Mouse (Mus musculus) embryonic facial prominence, embryonic 13.5 days (tissue): ENCODE results near the gene Gm21865. TPM values are rescaled to one million over a fixed set of nuclear protein-coding genes. Genes with fewer than 3 reads are reported as not detected.
"Not testable (repeated sequence)": the region's sequence is repeated elsewhere in the genome, so short reads cannot be mapped to it uniquely, and the experiment has no call there.

Source experiments
- ATAC-seq: fragments of 200-750 bp; cut with Nextera tagmentation; 2 replicates; pipeline ENCODE4 v1.8.0; 2017; ENCODE audit warnings: low read depth; ENCODE audit not compliant: insufficient number of reproducible peaks, insufficient read depth, low FRiP score, low TSS enrichment
- H3K27ac ChIP-seq: fragments of 300-500 bp; sonication (generic); 2 replicates; pipeline ENCODE4 v1.5.1; 2015; ENCODE audit warnings: moderate library complexity, mild to moderate bottlenecking, inconsistent platforms
- H3K27me3 ChIP-seq: fragments of 300-500 bp; sonication (generic); 2 replicates; pipeline ENCODE4 v1.6.1; 2015; ENCODE audit warnings: mild to moderate bottlenecking, inconsistent platforms
- H3K36me3 ChIP-seq: fragments of 300-500 bp; sonication (generic); 2 replicates; pipeline ENCODE4 v1.6.1; 2015; ENCODE audit warnings: mild to moderate bottlenecking, inconsistent platforms
- H3K4me1 ChIP-seq: fragments of 300-500 bp; sonication (generic); 2 replicates; pipeline ENCODE4 v1.6.1; 2015; ENCODE audit warnings: inconsistent platforms
- H3K4me2 ChIP-seq: fragments of 300-500 bp; sonication (generic); 2 replicates; pipeline ENCODE4 v1.6.1; 2015; ENCODE audit warnings: moderate library complexity, mild to moderate bottlenecking, inconsistent platforms
- H3K4me3 ChIP-seq: fragments of 300-500 bp; sonication (generic); 2 replicates; pipeline ENCODE4 v1.5.1; 2015; ENCODE audit warnings: mild to moderate bottlenecking, inconsistent platforms
- H3K9ac ChIP-seq: fragments of 300-500 bp; sonication (generic); 2 replicates; pipeline ENCODE4 v1.6.1; 2015; ENCODE audit warnings: mild to moderate bottlenecking, inconsistent platforms
- H3K9me3 ChIP-seq: fragments of 300-500 bp; sonication (generic); 2 replicates; pipeline ENCODE4 v1.6.1; 2016; ENCODE audit warnings: inconsistent platforms
- WGBS: fragments of 180-500 bp; shearing (Covaris S2); methylation state at CpG from one replicate; pipeline ENCODE4 v1.1.7; 2015; ENCODE audit warnings: mixed read lengths; 5-methylcytosine and 5-hydroxymethylcytosine counted together
- polyA plus RNA-seq: library from polyadenylated mRNA; unstranded; fragments of >200 nt; fragmentation: Nextera tagmentation; extraction: Ambion mirVana; gene quantifications from 2 replicates; pipeline ENCODE4 v1.2.1, GENCODE M21; 2015

The Gm21865 gene
- polyA plus RNA-seq: not detected in 2 replicates

- H3K4me1 ChIP-seq, H3K4me2 ChIP-seq, H3K9me3 ChIP-seq, H3K27ac ChIP-seq, H3K27me3 ChIP-seq, ATAC-seq, H3K36me3 ChIP-seq, H3K9ac ChIP-seq, H3K4me3 ChIP-seq: not testable (repeated sequence)
- no CpG with 5 or more reads among the region's 7 CpGs for WGBS
These were observed at the start of gene Gm21865 for GRCm38 (mm10) chrY:40316803-40317202. Gene Gm21865 (minus strand): TSS chrY:40316903.

Other genes with a start within 250 kb of the Gm21865 start
- gene Gm21882, start 64.6 kb upstream of the Gm21865 start, polyA plus RNA-seq: not detected in 2 replicates